Comparison of ENCODE assay signal across 8 mouse cellular contexts in the genomic region with DNA sequence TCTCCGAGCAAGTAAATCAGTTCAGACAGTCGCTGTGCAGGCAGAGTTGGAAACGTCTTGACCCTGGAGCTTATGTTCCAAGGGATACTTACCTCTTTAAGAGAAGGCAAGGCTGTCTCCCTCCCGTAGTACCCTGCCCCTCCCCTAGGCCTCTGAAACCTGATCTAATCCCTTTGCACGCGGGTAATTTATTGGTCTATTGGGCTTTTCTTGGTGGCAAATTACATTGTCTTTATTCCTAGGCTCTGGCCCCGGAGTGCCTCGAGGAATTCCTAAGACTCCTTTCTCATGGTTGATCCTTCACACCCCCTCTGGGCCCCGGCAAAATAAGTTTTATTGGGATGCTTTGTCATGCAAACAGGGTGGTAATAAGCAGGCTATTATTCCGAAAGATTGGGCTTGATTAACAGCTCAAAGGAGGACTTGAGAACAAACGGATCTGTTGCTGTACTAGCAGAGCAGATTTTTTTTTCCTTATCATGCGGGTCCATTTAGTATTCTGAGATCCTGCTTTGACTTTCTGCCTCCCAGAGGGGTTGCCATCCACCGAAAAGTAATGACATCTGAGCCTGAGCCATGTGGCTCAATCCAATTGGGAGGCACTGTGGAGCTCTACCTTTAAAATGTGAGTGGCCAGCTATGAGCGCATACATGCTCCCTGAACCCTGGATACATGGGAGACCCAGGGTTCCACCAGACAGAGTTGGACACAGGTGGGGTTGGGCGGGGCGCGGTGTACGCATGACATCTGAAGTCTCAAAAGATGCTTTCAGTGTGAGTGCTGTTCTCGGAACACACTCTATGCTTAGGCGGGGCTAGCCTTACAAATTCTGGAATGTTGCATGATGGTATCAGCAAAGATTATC. TPM values are rescaled to one million over a fixed set of nuclear protein-coding genes. Genes with fewer than 3 reads are reported as not detected.
DNase-seq lines count a peak whose midpoint lies in the region; ATAC-seq lines count a peak whose summit lies in the region.

No protein-coding gene starts in this region.

- no peaks in the 10 kb centered on the region for H3K9me3 ChIP-seq in liver, embryonic 11.5 days (ENCODE audit: control insufficient read depth, low read length)
- peaks cover 2% of the 10 kb centered on the region; the same call in 1 of the 2 replicates for H3K9me3 ChIP-seq in embryonic facial prominence, embryonic 10.5 days
- no peaks in the 10 kb centered on the region for H3K9me3 ChIP-seq in intestine, embryonic 15.5 days
- H3K9me3 ChIP-seq in neural tube, embryonic 14.5 days (ENCODE audit: control insufficient read depth, low read length): no peaks in the 10 kb centered on the region

- H3K27ac ChIP-seq in liver, embryonic 11.5 days (ENCODE audit: low read depth, low read length): no peak overlapping the region
- peak overlapping the region; percentile 69; the same call in 1 of the 2 replicates for H3K27ac ChIP-seq in embryonic facial prominence, embryonic 10.5 days (replicated peaks)
- H3K27ac ChIP-seq in intestine, embryonic 15.5 days: no peak overlapping the region
- H3K27ac ChIP-seq in neural tube, embryonic 14.5 days (ENCODE audit: low read depth, low read length): peak overlapping the region; percentile 78

- no peak overlapping the region for H3K9ac ChIP-seq in liver, embryonic 11.5 days (ENCODE audit: low read depth, low read length)
- H3K9ac ChIP-seq in intestine, embryonic 15.5 days: no peak overlapping the region
- H3K9ac ChIP-seq in neural tube, embryonic 14.5 days (replicated peaks; ENCODE audit: low read depth, low read length): 0 out of 2 replicates have a peak overlapping the region, but pooled peaks have one; percentile 7

- DNase-seq in liver, embryonic 11.5 days (ENCODE audit: low spot score): no peak
- no peak for DNase-seq in liver
- DNase-seq in embryonic facial prominence, embryonic 10.5 days (ENCODE audit: low spot score): peak; percentile 63
- no peak for DNase-seq in ovary, adult 18-20 months (ENCODE audit: low spot score)
- DNase-seq in cerebellum, adult 8-10 months: no peak
- DNase-seq in ovary, postnatal 14 days (ENCODE audit: low spot score): no peak

- peaks cover 46% of the 10 kb centered on the region for H3K27me3 ChIP-seq in liver, embryonic 11.5 days (replicated peaks; ENCODE audit: control insufficient read depth, insufficient read depth, low read length)
- H3K27me3 ChIP-seq in embryonic facial prominence, embryonic 10.5 days (replicated peaks; ENCODE audit: low read depth, poor library complexity, severe bottlenecking): peaks cover 17% of the 10 kb centered on the region; the same call in 1 of the 2 replicates
- no peaks in the 10 kb centered on the region for H3K27me3 ChIP-seq in intestine, embryonic 15.5 days (replicated peaks)
- H3K27me3 ChIP-seq in neural tube, embryonic 14.5 days (ENCODE audit: control insufficient read depth, insufficient read depth, low read length): no peaks in the 10 kb centered on the region

- peak overlapping the region; percentile 62 for H3K4me2 ChIP-seq in liver, embryonic 11.5 days
- H3K4me2 ChIP-seq in intestine, embryonic 15.5 days (replicated peaks): peak overlapping the region; percentile 74
- peak overlapping the region; percentile 45 for H3K4me2 ChIP-seq in neural tube, embryonic 14.5 days (ENCODE audit: low read depth, low read length)

- H3K36me3 ChIP-seq in liver, embryonic 11.5 days (ENCODE audit: control insufficient read depth, insufficient read depth, low read length): no peaks in the 10 kb centered on the region
- H3K36me3 ChIP-seq in embryonic facial prominence, embryonic 10.5 days (replicated peaks): peaks cover 57% of the 10 kb centered on the region
- H3K36me3 ChIP-seq in intestine, embryonic 15.5 days: no peaks in the 10 kb centered on the region
- no peaks in the 10 kb centered on the region for H3K36me3 ChIP-seq in neural tube, embryonic 14.5 days (ENCODE audit: control insufficient read depth, insufficient read depth, low read length)

- ATAC-seq in liver, embryonic 11.5 days (replicated peaks; ENCODE audit: low FRiP score): no peak
- ATAC-seq in intestine, embryonic 15.5 days: peak; percentile 58
- peak; percentile 69 for ATAC-seq in neural tube, embryonic 14.5 days (ENCODE audit: low read depth)

- H3K4me1 ChIP-seq in liver, embryonic 11.5 days (replicated peaks; ENCODE audit: control insufficient read depth, insufficient read depth, low read length): peaks cover 6% of the 10 kb centered on the region
- H3K4me1 ChIP-seq in embryonic facial prominence, embryonic 10.5 days: peaks cover 82% of the 10 kb centered on the region
- H3K4me1 ChIP-seq in intestine, embryonic 15.5 days (replicated peaks): peaks cover 38% of the 10 kb centered on the region
- H3K4me1 ChIP-seq in neural tube, embryonic 14.5 days (ENCODE audit: control insufficient read depth, insufficient read depth, low read length): peaks cover 41% of the 10 kb centered on the region

- peak overlapping the region; percentile 31 for H3K4me3 ChIP-seq in liver, embryonic 11.5 days (ENCODE audit: low read depth, low read length)
- H3K4me3 ChIP-seq in embryonic facial prominence, embryonic 10.5 days: peak overlapping the region; percentile 51
- peak overlapping the region; percentile 27; the same call in 1 of the 2 replicates for H3K4me3 ChIP-seq in intestine, embryonic 15.5 days (replicated peaks)
- H3K4me3 ChIP-seq in neural tube, embryonic 14.5 days (ENCODE audit: low read depth, low read length): peak overlapping the region; percentile 13

- WGBS in liver, embryonic 11.5 days: 17% methylated on average over 20 of the region's 20 CpGs
- 15% methylated on average over 20 of the region's 20 CpGs for WGBS in embryonic facial prominence, embryonic 10.5 days
- WGBS in intestine, embryonic 15.5 days: 31% methylated on average over 20 of the region's 20 CpGs
- 4% methylated on average over 20 of the region's 20 CpGs for WGBS in neural tube, embryonic 14.5 days

RNA-seq across cellular contexts. Expression of a gene that starts 25.0 kb away (rescaled TPM):
- 2.8 and 3.0 TPM in 2 replicates for polyA plus RNA-seq in liver, embryonic 11.5 days (2014; fragmentation: Nextera tagmentation; extraction: Ambion mirVana)
- 23.4 and 26.5 TPM in 2 replicates for polyA plus RNA-seq in embryonic facial prominence, embryonic 10.5 days (2016; fragmentation: Nextera tagmentation; extraction: Ambion mirVana)
- 7.4 TPM in 2 replicates for polyA plus RNA-seq in intestine, embryonic 15.5 days (2015; fragmentation: Nextera tagmentation; extraction: Ambion mirVana)
- 46.6 and 58.4 TPM in 2 replicates for polyA plus RNA-seq in neural tube, embryonic 14.5 days (2014; fragmentation: Nextera tagmentation; extraction: Ambion mirVana)

Comparison
In these comparisons a context has a peak if more than half of its experiments do, and no peak if none do; other contexts are left out.
1. H3K27ac ChIP-seq: peak in embryonic facial prominence, embryonic 10.5 days (single experiment) and neural tube, embryonic 14.5 days (single experiment); none in liver, embryonic 11.5 days (single experiment) and intestine, embryonic 15.5 days (single experiment).
2. Peak in every context shown above with its lines, with median percentiles within 50 percentile points of each other: H3K4me2 ChIP-seq and H3K4me3 ChIP-seq.